Mouse (Mus musculus): ENCODE data around the gene Mob3b. TPM values are rescaled to one million over a fixed set of nuclear protein-coding genes. Genes with fewer than 3 reads are reported as not detected.

Gene Mob3b
- polyA plus RNA-seq, 1 experiment: 4.0 TPM

DNA sequence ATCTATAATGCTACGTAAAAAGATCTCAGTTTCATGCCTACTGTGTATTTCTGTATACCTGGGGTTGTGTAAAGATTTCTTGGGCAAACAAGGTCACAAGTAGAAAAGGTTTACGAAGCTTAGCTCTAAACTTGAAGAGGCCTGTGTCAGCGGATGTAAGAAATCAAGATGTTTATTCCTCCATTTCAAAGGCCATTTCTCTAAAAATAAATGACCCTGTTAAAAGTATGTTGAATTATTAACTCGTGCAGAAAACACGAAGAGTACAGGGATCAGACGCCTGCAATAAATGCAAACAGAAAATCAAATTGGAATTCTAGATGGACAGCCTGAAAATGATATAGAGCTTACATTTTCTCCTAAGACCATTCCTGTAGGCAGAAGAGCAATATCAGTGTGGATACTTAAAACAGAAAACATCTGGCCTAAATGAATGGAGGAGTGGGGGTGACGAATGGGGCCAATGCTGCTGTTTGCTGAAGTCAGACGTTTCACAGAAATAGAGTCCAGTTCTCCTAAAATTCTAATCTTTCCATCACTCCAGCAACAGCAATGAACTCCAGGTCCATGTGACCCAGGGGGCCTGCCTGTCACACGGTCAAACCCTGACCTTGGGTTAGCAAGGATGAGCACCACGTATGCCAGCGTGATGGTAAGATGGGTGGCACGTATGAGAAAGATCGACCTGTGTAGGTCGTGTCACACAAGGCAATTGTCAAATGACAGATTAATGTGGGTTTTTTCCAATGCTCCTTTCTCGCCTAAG is 22.3 kb downstream of the Mob3b start:
- Histone ChIP-seq H3K4me1 (ENCODE audit: control insufficient read depth, insufficient read depth, low read length) (no peaks in the 10 kb centered on the region), H3K4me3 (ENCODE audit: insufficient read depth, low read length) (no peak overlapping the region), H3K27ac (ENCODE audit: insufficient read depth, low read length) (no peak overlapping the region)
- TF ChIP-seq CTCF (IDR thresholded peaks at IDR 0.05; ENCODE audit: extremely low read depth, insufficient read depth, low read length) (no peak), POLR2A (IDR thresholded peaks at IDR 0.05; ENCODE audit: extremely low read depth, insufficient read depth, low read length) (no peak)

DNA sequence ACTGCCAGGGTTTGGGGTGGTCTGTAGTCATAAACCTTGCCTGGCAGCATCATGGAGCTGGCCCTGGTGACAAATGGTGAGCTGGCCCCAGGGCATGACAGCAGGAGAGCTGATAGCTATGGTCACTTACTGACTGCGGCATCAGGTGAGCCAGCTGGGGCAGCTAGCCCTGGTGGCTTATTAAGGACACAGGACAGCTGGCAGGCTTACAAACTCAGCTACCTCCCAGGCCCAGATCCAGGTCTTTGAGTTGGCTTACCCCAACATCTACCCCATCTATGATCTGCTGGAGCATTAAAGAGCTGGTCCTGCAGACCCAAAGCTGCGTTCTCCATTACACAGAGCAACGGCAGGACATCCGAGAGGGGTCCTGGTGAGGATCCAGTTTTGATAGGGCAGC is 23.9 kb downstream of the Mob3b start:
- no peaks in the 10 kb centered on the region for H3K4me1 ChIP-seq (ENCODE audit: control insufficient read depth, insufficient read depth, low read length)
- no peak overlapping the region for H3K27ac ChIP-seq (ENCODE audit: insufficient read depth, low read length)
- no peak overlapping the region for H3K4me3 ChIP-seq (ENCODE audit: insufficient read depth, low read length)
- no peak for TF ChIP-seq POLR2A (IDR thresholded peaks at IDR 0.05; ENCODE audit: extremely low read depth, insufficient read depth, low read length)
- TF ChIP-seq CTCF (IDR thresholded peaks at IDR 0.05; ENCODE audit: extremely low read depth, insufficient read depth, low read length): no peak

- TF ChIP-seq CTCF (IDR thresholded peaks at IDR 0.05; ENCODE audit: extremely low read depth, insufficient read depth, low read length) (no peak), POLR2A (IDR thresholded peaks at IDR 0.05; ENCODE audit: extremely low read depth, insufficient read depth, low read length) (no peak)
- H3K27ac ChIP-seq (ENCODE audit: insufficient read depth, low read length): no peak overlapping the region
- H3K4me3 ChIP-seq (ENCODE audit: insufficient read depth, low read length): no peak overlapping the region
- H3K4me1 ChIP-seq (ENCODE audit: control insufficient read depth, insufficient read depth, low read length): no peaks in the 10 kb centered on the region
Observed at GRCm38 (mm10) chr4:35131592-35131991, 25.7 kb downstream of the Mob3b start.

DNA sequence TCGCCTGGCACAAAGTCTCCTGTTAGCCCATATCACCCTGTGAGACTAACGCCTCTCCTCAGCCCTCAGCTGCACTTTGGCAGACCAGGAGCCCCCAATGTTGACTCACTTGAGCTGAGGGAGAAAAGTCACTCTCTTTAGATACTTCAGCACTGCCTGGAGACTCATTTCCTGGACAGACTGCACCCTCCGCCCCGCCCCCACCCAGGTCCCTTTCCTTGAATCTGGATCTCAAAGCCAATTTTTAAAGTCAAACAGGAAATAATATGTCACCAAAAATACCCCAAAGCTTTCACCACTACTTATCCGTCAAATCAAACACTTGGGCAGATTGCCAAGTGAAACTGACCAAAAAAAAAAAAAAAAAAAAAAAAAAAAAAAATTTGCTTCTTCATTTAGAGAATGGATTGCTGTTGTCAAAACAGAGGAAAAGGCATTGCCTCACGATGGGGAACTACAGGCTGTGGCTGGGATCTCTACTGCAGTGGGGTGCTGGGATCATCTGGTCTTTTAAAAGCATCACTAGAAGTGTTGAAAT is 26.8 kb downstream of the Mob3b start:
- H3K4me3 ChIP-seq (ENCODE audit: insufficient read depth, low read length): no peak overlapping the region
- no peaks in the 10 kb centered on the region for H3K4me1 ChIP-seq (ENCODE audit: control insufficient read depth, insufficient read depth, low read length)
- H3K27ac ChIP-seq (ENCODE audit: insufficient read depth, low read length): no peak overlapping the region
- TF ChIP-seq POLR2A (IDR thresholded peaks at IDR 0.05; ENCODE audit: extremely low read depth, insufficient read depth, low read length) (no peak), CTCF (IDR thresholded peaks at IDR 0.05; ENCODE audit: extremely low read depth, insufficient read depth, low read length) (no peak)

GRCm38 (mm10) chr4:35127759-35128158 is 29.5 kb downstream of the Mob3b start:
- TF ChIP-seq CTCF (IDR thresholded peaks at IDR 0.05; ENCODE audit: extremely low read depth, insufficient read depth, low read length): no peak
- TF ChIP-seq POLR2A (IDR thresholded peaks at IDR 0.05; ENCODE audit: extremely low read depth, insufficient read depth, low read length): no peak

DNA sequence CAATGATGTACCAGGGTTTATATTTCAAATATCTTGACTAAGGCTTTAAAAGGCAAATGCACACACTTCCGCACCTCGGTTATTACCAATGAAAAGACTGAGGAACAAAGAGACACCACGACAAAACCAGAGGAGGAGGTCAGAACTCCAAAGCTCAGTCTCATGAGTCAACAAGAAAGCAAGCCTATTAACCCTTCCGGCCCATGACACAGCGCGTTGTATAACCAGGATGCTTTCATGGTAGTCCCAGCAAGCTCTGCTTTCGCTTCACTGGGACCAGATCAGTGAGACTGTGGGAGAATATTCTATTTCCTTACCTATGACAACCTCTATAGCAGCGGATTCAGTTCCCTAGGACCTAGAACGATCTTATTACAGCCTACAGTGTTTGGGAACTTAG is 30.5 kb downstream of the Mob3b start:
- Histone ChIP-seq H3K27ac (ENCODE audit: insufficient read depth, low read length) (no peak overlapping the region), H3K4me3 (ENCODE audit: insufficient read depth, low read length) (no peak overlapping the region), H3K4me1 (ENCODE audit: control insufficient read depth, insufficient read depth, low read length) (no peaks in the 10 kb centered on the region)
- TF ChIP-seq CTCF (IDR thresholded peaks at IDR 0.05; ENCODE audit: extremely low read depth, insufficient read depth, low read length) (no peak), POLR2A (IDR thresholded peaks at IDR 0.05; ENCODE audit: extremely low read depth, insufficient read depth, low read length) (no peak)

More at GRCm38 (mm10) chr4:35127759-35128158, 29.5 kb downstream of the Mob3b start:
- no peak overlapping the region for H3K27ac ChIP-seq (ENCODE audit: insufficient read depth, low read length)
- H3K4me1 ChIP-seq (ENCODE audit: control insufficient read depth, insufficient read depth, low read length): no peaks in the 10 kb centered on the region
- no peak overlapping the region for H3K4me3 ChIP-seq (ENCODE audit: insufficient read depth, low read length)

DNA sequence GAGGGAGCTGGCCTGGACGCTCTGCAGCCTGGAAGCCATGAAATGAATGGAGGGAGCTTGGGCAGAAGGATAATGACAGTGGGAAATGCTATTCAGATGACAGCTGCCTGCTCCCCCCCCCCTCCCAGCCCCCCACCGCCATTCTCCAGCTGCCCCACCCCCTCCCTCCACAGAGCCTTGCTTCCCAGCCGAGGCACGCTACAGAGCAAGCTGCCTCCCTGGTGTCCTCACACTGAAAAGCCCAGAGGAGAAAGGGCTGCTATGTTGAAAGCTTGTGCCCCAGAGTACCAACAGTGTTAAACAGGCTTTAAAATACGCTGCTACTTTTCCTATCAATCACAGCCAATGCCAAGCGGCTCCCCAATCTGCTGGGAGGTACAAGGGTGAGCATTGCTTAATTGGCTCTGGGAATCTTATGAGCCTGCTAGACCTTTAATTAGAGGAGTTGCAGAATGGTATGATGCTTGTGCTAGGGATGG is 31.9 kb downstream of the Mob3b start:
- Histone ChIP-seq H3K27ac (ENCODE audit: insufficient read depth, low read length) (no peak overlapping the region), H3K4me1 (ENCODE audit: control insufficient read depth, insufficient read depth, low read length) (no peaks in the 10 kb centered on the region), H3K4me3 (ENCODE audit: insufficient read depth, low read length) (no peak overlapping the region)
- TF ChIP-seq POLR2A (IDR thresholded peaks at IDR 0.05; ENCODE audit: extremely low read depth, insufficient read depth, low read length) (no peak), CTCF (IDR thresholded peaks at IDR 0.05; ENCODE audit: extremely low read depth, insufficient read depth, low read length) (no peak)

DNA sequence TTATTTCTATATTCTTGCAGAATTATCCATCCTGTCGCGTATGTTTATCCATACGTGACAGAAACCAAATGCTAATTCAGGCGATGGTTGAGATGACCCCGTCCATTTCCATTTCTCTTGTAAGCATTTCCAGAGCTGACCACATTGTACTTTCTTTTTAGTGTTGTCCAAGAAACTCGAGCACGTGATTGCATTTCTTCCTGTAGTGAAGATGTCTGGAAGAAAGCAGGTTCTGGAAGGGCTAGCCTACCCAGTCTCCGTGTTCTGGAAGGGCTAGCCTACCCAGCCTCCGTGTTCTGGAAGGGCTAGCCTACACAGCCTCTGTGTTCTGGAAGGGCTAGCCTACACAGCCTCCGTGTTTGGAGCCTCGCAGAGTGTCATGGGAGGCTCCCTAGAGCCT is 33.3 kb downstream of the Mob3b start:
- H3K27ac ChIP-seq (ENCODE audit: insufficient read depth, low read length): no peak overlapping the region
- no peak for TF ChIP-seq POLR2A (IDR thresholded peaks at IDR 0.05; ENCODE audit: extremely low read depth, insufficient read depth, low read length)
- TF ChIP-seq CTCF (IDR thresholded peaks at IDR 0.05; ENCODE audit: extremely low read depth, insufficient read depth, low read length): no peak
- H3K4me1 ChIP-seq (ENCODE audit: control insufficient read depth, insufficient read depth, low read length): no peaks in the 10 kb centered on the region
- no peak overlapping the region for H3K4me3 ChIP-seq (ENCODE audit: insufficient read depth, low read length)

- Histone ChIP-seq H3K4me3 (ENCODE audit: insufficient read depth, low read length) (no peak overlapping the region), H3K27ac (ENCODE audit: insufficient read depth, low read length) (no peak overlapping the region), H3K4me1 (ENCODE audit: control insufficient read depth, insufficient read depth, low read length) (no peaks in the 10 kb centered on the region)
- no peak for TF ChIP-seq POLR2A (IDR thresholded peaks at IDR 0.05; ENCODE audit: extremely low read depth, insufficient read depth, low read length)
- TF ChIP-seq CTCF (IDR thresholded peaks at IDR 0.05; ENCODE audit: extremely low read depth, insufficient read depth, low read length): no peak
Observed at GRCm38 (mm10) chr4:35123087-35123486, 34.2 kb downstream of the Mob3b start.

GRCm38 (mm10) chr4:35121060-35121459 is 36.2 kb downstream of the Mob3b start:
- Histone ChIP-seq H3K4me1 (ENCODE audit: control insufficient read depth, insufficient read depth, low read length) (no peaks in the 10 kb centered on the region), H3K4me3 (ENCODE audit: insufficient read depth, low read length) (no peak overlapping the region), H3K27ac (ENCODE audit: insufficient read depth, low read length) (no peak overlapping the region)
- TF ChIP-seq CTCF (IDR thresholded peaks at IDR 0.05; ENCODE audit: extremely low read depth, insufficient read depth, low read length) (no peak), POLR2A (IDR thresholded peaks at IDR 0.05; ENCODE audit: extremely low read depth, insufficient read depth, low read length) (no peak)
